Mouse (Mus musculus) ES-E14 (cell line): ENCODE data around the gene 1110065P20Rik. TPM values are rescaled to one million over a fixed set of nuclear protein-coding genes. Genes with fewer than 3 reads are reported as not detected.

Experiments used
- DNase-seq: peaks from one replicate; pipeline ENCODE4 v3.0.0-alpha.2; 2013; ENCODE audit warnings: low read depth, low spot score
- H3K27ac ChIP-seq: 2 replicates; pipeline ENCODE4 v1.5.1; 2012; ENCODE audit warnings: low read depth, mild to moderate bottlenecking, low read length, moderate library complexity, mixed read lengths; ENCODE audit not compliant: poor library complexity, insufficient read depth, severe bottlenecking
- H3K36me3 ChIP-seq: 2 replicates; pipeline ENCODE4 v1.6.1; 2012; ENCODE audit warnings: mild to moderate bottlenecking, low read length, moderate library complexity, mixed read lengths; ENCODE audit not compliant: control insufficient read depth, poor library complexity, insufficient read depth, severe bottlenecking
- H3K4me1 ChIP-seq, 2 experiments: fragments of 150-350 bp in 1 of 2; sonication (generic) in 1 of 2; 2 replicates each; pipeline ENCODE4 v1.6.1; 2012; ENCODE audit warnings: low read length in 2 of 2, mild to moderate bottlenecking in 1 of 2, mixed read lengths in 1 of 2; ENCODE audit not compliant: control insufficient read depth in 2 of 2, insufficient read depth in 2 of 2, poor library complexity in 1 of 2
- H3K4me3 ChIP-seq, 2 experiments: fragments of 150-350 bp in 1 of 2; sonication (generic) in 1 of 2; 2 replicates each; pipeline ENCODE4 v1.5.1; 2012; ENCODE audit warnings: low read length in 2 of 2, low read depth in 1 of 2, mild to moderate bottlenecking in 1 of 2, mixed read lengths in 1 of 2; ENCODE audit not compliant: insufficient read depth in 1 of 2, poor library complexity in 1 of 2, severe bottlenecking in 1 of 2
- H3K9ac ChIP-seq: 2 replicates; pipeline ENCODE4 v1.6.1; 2012; ENCODE audit warnings: low read depth, mild to moderate bottlenecking, low read length, mixed read lengths; ENCODE audit not compliant: poor library complexity, insufficient read depth, severe bottlenecking
- H3K9me3 ChIP-seq: fragments of 150-350 bp; sonication (generic); 2 replicates; pipeline ENCODE4 v1.6.1; 2012; ENCODE audit warnings: low read depth, mild to moderate bottlenecking, low read length; ENCODE audit not compliant: control insufficient read depth, insufficient read depth
- CHD2 ChIP-seq: IDR thresholded peaks from 2 replicates; pipeline ENCODE4 v1.6.1; 2014; ENCODE audit warnings: mild to moderate bottlenecking, low read depth, low read length, inconsistent platforms
- HCFC1 ChIP-seq: IDR thresholded peaks from 2 replicates; pipeline ENCODE4 v1.6.1; 2012; ENCODE audit warnings: low read length, inconsistent platforms, borderline replicate concordance; ENCODE audit not compliant: insufficient read depth
- MAFK ChIP-seq: IDR thresholded peaks from 2 replicates; pipeline ENCODE4 v1.6.1; 2014; ENCODE audit warnings: mild to moderate bottlenecking, low read depth, low read length, inconsistent platforms; ENCODE audit not compliant: insufficient read depth
- ZC3H11A ChIP-seq: IDR thresholded peaks from 2 replicates; pipeline ENCODE4 v1.6.1; 2012; ENCODE audit warnings: low read depth, mild to moderate bottlenecking, inconsistent platforms, low read length, borderline replicate concordance
- ZNF384 ChIP-seq: IDR thresholded peaks from 2 replicates; pipeline ENCODE4 v1.6.1; 2012; ENCODE audit warnings: low read depth, low read length, inconsistent platforms
- in situ Hi-C, 2 experiments: fragments of 600-800 bp; cut with MboI; formaldehyde crosslinking; loops; one replicate each; pipeline ENCODE4 v1.15.1; 2025; ENCODE audit warnings: low sequenced_read_pairs in 2 of 2, inconsistent platforms in 1 of 2; ENCODE audit not compliant: unreplicated experiment in 2 of 2
- total RNA-seq: library from RNA; depleted of rRNA; stranded (reverse); fragments of 300-350 nt; gene quantifications from 2 replicates; pipeline ENCODE4 v1.2.3, GENCODE M21; 2012

The 1110065P20Rik gene
- total RNA-seq, 1 experiment: 25.8 TPM

DNA sequence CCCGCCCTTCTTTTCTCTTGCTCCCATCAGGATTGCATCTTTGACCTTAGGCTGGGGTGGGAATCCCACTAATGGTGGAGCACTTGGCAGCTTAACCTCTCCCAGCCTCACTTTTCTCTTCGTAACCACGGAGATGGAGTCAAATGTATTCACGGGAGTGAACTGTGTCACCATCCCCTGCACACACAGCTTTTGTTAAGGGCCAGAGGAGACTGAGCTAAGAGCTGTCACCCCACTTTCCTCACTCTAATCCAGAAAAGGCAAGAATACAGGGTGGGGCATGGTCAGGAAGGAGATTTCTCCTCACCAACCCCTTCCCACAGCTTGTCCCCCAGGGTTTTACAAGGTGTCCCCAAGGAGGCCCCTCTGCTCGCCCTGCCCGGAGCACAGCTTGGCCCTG lies 42.8 kb upstream of the 1110065P20Rik start:
- Histone ChIP-seq H3K36me3 (no peaks in the 10 kb centered on the region), H3K9me3 (no peaks in the 10 kb centered on the region), H3K4me1 (peaks cover 0 to 7% of the 10 kb centered on the region in 2 experiments; a peak in 1 of 4 replicates), H3K27ac (no peak overlapping the region), H3K4me3 (no peak overlapping the region), H3K9ac (no peak overlapping the region)
- TF ChIP-seq ZNF384 (no peak), ZC3H11A (no peak), MAFK (no peak), HCFC1 (no peak), CHD2 (no peak)
- in situ Hi-C loops: no loop called here
- no peak for DNase-seq

DNA sequence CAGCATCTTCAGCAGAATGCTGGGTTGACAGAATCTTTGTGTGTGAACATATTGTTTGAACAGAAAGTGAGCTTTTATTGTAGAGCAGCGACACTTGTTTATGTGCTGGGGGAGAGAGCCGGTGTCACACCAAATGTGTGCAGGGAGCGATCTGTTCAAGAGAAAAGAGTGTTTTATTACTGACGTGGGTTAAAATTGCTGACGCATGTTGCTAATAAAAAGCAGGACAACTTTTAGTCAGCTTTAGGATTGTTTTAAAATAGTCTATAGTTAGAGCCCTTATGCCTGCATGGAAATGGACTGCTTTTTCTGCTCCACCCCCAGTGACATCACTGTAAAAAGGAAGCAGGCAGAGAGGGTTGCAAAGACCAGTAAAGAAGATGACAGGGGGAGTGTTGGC lies 39.8 kb upstream of the 1110065P20Rik start:
- no peak for DNase-seq
- TF ChIP-seq ZNF384 (no peak), CHD2 (no peak), ZC3H11A (no peak), MAFK (no peak), HCFC1 (no peak)
- Histone ChIP-seq H3K9me3 (no peaks in the 10 kb centered on the region), H3K36me3 (no peaks in the 10 kb centered on the region), H3K27ac (no peak overlapping the region), H3K4me3 (no peak overlapping the region), H3K4me1 (peaks cover 0 to 7% of the 10 kb centered on the region in 2 experiments; a peak in 1 of 4 replicates), H3K9ac (no peak overlapping the region)
- in situ Hi-C loops: no loop called here

GRCm38 (mm10) chr4:124889935-124890334 lies 38.9 kb upstream of the 1110065P20Rik start:
- no peak overlapping the region for H3K4me3 ChIP-seq
- in situ Hi-C loops: no loop called here
- H3K36me3 ChIP-seq: no peaks in the 10 kb centered on the region
- H3K27ac ChIP-seq: no peak overlapping the region
- no peak for DNase-seq
- peaks cover 0 to 7% of the 10 kb centered on the region in 2 experiments; a peak in 1 of 4 replicates for H3K4me1 ChIP-seq
- TF ChIP-seq ZC3H11A (no peak), HCFC1 (no peak), MAFK (no peak), CHD2 (no peak), ZNF384 (no peak)
- no peak overlapping the region for H3K9ac ChIP-seq
- no peaks in the 10 kb centered on the region for H3K9me3 ChIP-seq

- in situ Hi-C loops: no loop called here
- H3K4me3 ChIP-seq: no peak overlapping the region
- TF ChIP-seq ZNF384 (no peak), MAFK (no peak), CHD2 (no peak), ZC3H11A (no peak), HCFC1 (no peak)
Measured at GRCm38 (mm10) chr4:124888702-124889101, 37.7 kb upstream of the 1110065P20Rik start.

More at GRCm38 (mm10) chr4:124888702-124889101, 37.7 kb upstream of the 1110065P20Rik start:
- Histone ChIP-seq H3K9me3 (no peaks in the 10 kb centered on the region), H3K9ac (no peak overlapping the region), H3K36me3 (no peaks in the 10 kb centered on the region), H3K4me1 (peaks cover 0 to 3% of the 10 kb centered on the region in 2 experiments; a peak in 1 of 4 replicates), H3K27ac (no peak overlapping the region)
- no peak for DNase-seq
